Mouse (Mus musculus): ENCODE data around the gene Sh3bp5l. TPM values are rescaled to one million over a fixed set of nuclear protein-coding genes. Genes with fewer than 3 reads are reported as not detected.
"Not testable (repeated sequence)": the region's sequence is repeated elsewhere in the genome, so short reads cannot be mapped to it uniquely, and the experiment has no call there.

Sh3bp5l gene
- total RNA-seq, 1 experiment from 2014 or later = 20.5 TPM

DNA sequence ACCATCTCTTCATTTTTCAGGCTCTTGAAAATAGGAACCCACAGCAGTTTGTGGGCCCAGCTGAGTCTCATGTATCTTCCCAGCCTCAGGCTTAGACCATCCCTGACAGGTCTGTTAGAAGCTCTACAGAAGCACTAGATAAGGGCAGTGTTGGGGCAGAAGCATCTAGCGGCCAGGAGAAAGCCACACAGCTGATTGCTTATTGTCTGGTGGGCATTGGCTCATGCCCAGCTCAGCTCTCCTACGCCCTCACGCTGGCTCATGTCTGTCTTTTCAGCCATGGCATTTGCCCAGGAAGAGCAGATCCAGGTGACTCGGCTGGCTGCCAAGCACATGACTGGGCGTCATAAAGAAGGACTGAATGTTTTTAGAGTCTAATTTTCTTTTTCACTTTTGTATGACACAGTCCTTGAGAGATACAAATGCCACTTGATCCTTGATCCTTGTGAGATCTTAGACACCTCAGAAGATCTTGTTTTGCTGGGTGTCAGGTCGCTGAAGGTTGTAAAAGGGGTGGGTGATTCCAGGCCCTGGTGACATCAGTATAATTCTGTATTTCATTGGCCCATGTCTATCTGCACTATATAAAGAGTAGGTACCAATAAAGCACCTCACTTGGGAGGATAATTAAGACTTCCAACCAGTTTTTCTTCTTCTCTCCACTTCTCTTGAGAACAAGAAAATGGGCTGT is 27.5 kb downstream of the Sh3bp5l start:
- no peak for ATAC-seq (ENCODE audit: extremely low read depth, insufficient number of reproducible peaks, low FRiP score, poor library complexity, severe bottlenecking)

DNA sequence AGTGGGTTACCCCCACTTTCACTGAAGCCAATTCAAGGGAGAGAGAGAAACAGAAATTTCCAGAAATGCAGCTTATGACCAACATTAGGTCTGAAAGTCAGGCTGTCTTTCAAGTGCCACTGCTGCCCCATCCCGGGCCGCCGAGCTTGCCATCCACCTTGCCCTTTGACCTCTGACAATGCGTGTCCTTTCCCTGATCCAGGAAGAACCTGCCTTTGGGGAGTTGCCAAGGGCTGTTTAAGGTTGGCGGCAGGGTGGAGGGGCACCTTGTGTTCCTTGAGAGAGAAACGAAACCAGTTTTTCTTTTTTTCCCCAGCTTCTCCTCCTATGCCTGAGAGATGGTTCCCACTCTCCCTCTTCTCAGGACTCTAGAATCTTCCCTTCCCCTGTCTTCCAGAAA is 32.0 kb downstream of the Sh3bp5l start:
- not testable (repeated sequence) for ATAC-seq (ENCODE audit: extremely low read depth, insufficient number of reproducible peaks, low FRiP score, poor library complexity, severe bottlenecking)

DNA sequence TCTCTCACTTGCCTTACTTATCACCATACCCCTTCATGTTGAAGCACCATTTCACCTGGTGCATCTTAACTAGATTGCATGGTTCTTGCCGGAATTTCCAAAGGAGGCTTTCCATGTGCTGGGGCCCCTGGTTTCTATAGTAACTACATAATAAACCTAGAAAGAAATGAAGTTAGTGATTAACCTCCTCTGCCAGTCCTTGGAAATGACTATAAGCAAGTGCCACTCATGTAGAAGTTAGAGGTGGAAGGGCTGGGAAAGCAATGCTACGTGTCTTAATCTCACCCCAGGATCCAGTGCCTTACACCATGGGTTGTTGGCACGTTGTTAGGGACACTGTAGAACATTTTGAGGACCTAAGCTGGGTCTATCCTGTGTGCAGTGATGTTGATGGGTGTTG is 33.9 kb downstream of the Sh3bp5l start:
- no peak for ATAC-seq (ENCODE audit: extremely low read depth, insufficient number of reproducible peaks, low FRiP score, poor library complexity, severe bottlenecking)

DNA sequence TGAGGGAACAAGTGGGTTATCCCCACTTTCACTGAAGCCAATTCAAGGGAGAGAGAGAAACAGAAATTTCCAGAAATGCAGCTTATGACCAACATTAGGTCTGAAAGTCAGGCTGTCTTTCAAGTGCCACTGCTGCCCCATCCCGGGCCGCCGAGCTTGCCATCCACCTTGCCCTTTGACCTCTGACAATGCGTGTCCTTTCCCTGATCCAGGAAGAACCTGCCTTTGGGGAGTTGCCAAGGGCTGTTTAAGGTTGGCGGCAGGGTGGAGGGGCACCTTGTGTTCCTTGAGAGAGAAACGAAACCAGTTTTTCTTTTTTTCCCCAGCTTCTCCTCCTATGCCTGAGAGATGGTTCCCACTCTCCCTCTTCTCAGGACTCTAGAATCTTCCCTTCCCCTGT is 35.7 kb downstream of the Sh3bp5l start:
- not testable (repeated sequence) for ATAC-seq (ENCODE audit: extremely low read depth, insufficient number of reproducible peaks, low FRiP score, poor library complexity, severe bottlenecking)

DNA sequence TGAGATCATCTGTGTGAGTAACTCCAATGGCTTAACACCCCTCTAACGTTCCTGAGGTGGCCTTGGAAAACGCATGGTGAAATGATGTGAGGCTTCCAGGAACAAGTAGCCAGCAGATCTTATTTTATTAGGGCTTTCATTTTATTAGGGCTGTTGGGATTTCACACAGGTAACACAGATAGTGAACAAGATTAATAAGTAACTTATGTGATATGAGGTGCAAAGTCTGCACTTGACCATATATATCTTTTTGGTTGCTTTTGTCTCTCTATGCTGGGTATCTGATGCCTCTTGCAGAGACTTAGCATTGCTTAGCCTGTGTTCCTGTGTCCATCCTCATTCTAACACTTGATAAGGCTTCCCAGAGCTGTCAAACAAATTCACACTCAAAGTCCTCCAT is 46.7 kb downstream of the Sh3bp5l start:
- ATAC-seq (ENCODE audit: extremely low read depth, insufficient number of reproducible peaks, low FRiP score, poor library complexity, severe bottlenecking) = no peak

DNA sequence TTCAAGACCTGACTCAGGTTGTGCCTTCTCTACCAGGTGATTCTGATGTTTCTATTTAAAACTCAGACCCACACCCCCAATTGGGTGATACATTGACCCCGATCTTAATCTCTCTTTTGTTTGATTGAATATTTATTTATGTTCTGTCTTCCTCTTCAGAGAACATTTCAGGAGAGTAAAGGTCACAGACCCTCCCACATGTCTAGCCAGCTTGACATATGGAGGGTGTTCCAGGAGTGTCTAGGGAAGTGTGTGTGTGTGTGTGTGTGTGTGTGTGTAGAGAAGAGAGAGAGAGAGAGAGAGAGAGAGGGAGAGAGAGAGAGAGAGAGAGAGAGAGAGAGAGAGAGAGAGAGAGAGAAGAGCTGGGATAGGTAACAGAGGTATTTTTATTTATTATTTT is 47.2 kb downstream of the Sh3bp5l start:
- ATAC-seq (ENCODE audit: extremely low read depth, insufficient number of reproducible peaks, low FRiP score, poor library complexity, severe bottlenecking) = no peak

DNA sequence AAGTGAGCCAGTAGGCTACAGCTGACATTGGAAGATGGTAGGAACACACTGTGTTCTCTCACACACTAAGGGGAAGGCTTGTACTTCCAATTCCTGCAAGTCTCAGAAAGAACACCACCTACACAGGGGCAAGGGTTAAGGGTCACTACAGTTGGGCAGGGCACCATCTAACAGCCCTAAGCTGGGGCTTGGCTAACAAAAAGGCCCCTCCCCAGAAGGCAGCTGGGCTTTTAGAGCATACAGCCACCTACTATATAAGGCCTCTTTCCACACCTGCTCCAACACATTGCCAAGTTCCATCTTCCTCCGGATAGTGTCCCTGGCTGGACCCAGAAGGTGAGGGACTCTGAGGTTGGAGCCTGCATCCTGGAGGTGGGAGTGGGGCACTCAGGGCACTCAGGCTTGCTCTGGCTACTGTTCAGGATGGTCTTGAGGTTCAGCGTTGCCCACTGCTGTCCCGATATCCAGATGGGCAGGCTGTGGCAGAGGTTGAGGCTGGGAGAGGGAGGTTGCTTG is 48.3 kb downstream of the Sh3bp5l start, which contains the start of gene Lypd8:
Lypd8 (plus strand) TSS at position 281 of the 516 bp plus-strand sequence.
- no peak for ATAC-seq (ENCODE audit: extremely low read depth, insufficient number of reproducible peaks, low FRiP score, poor library complexity, severe bottlenecking)

DNA sequence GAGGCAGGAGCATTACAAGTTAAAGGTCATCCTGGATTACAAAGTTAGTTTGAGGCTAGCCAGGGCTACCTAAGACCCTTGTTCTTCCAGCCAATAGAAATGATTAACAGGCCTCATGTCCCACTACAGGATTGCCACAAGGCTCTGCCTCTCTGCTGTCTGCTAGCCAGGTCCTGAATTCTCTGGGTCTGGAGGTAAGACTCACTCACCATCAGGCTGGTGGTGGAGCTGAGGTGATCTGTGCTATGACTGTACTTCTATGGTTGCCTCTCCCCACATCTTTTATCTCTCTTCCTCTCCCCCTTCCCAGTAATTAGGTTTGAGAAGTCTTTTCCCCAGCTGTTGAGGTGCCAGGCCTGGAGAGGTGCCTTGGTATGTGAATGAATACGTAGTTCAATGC is 49.0 kb downstream of the Sh3bp5l start:
- ATAC-seq (ENCODE audit: extremely low read depth, insufficient number of reproducible peaks, low FRiP score, poor library complexity, severe bottlenecking) = no peak

DNA sequence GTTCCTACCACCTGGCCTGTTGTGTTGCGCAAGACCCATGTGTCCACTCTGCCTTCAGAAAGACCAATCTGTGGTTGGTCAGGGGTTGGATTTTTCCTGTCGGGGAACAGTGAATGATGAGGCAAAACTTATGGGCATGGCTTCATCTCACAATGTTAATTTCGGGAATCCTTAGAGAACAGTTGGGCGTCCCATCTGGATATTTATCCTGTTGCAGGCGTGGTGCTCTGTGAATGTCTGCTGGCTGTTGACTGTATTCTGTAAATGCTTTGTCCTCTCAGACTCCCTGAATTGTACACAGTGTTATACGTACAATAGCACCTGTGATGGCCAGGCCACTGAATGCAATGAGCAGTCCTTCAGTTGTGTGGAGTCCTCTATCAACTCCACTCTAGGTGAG is 51.9 kb downstream of the Sh3bp5l start:
- ATAC-seq (ENCODE audit: extremely low read depth, insufficient number of reproducible peaks, low FRiP score, poor library complexity, severe bottlenecking) = no peak

Other genes starting within 250 kb of the Sh3bp5l start
- gene Gm12248, start 237.6 kb upstream of the Sh3bp5l start, total RNA-seq (2017) = not detected in 2 replicates
- gene Cnot8, start 226.6 kb upstream of the Sh3bp5l start, total RNA-seq (2017) = 63.9 and 75.6 TPM in 2 replicates
- 10.5 and 10.9 TPM in 2 replicates for gene Gemin5, start 162.2 kb upstream of the Sh3bp5l start, total RNA-seq (2017)
- gene Mrpl22, start 159.1 kb upstream of the Sh3bp5l start, total RNA-seq (2017) = 14.1 and 25.3 TPM in 2 replicates
- 43.5 and 46.2 TPM in 2 replicates for gene Igtp, start 131.2 kb upstream of the Sh3bp5l start, total RNA-seq (2017)
- gene Irgm2, start 131.1 kb upstream of the Sh3bp5l start, total RNA-seq (2017) = 53.7 and 66.7 TPM in 2 replicates
- gene 4930438A08Rik, start 55.9 kb upstream of the Sh3bp5l start, total RNA-seq (2017) = 0.98 TPM in 1 of 2 replicates, not detected in the other
- 18.3 and 21.7 TPM in 2 replicates for gene Zfp692, start 23.7 kb upstream of the Sh3bp5l start, total RNA-seq (2017)
- gene Zfp672, start 385 bp upstream of the Sh3bp5l start, total RNA-seq (2017) = 27.3 and 36.1 TPM in 2 replicates
- gene Lypd8, start 48.3 kb downstream of the Sh3bp5l start, total RNA-seq (2017) = not detected in 2 replicates
- not detected in 2 replicates for gene 1810065E05Rik, start 90.4 kb downstream of the Sh3bp5l start, total RNA-seq (2017)
- not detected in 2 replicates for gene Gm12253, start 101.8 kb downstream of the Sh3bp5l start, total RNA-seq (2017)
- gene Lypd9, start 122.2 kb downstream of the Sh3bp5l start, total RNA-seq (2017) = not detected in 2 replicates
- not detected in 2 replicates for gene Olfr30, start 131.5 kb downstream of the Sh3bp5l start, total RNA-seq (2017)
- not detected in 2 replicates for gene Olfr332, start 161.8 kb downstream of the Sh3bp5l start, total RNA-seq (2017)
- gene Olfr331, start 171.8 kb downstream of the Sh3bp5l start, total RNA-seq (2017) = not detected in 2 replicates
- not detected in 2 replicates for gene Olfr330, start 204.1 kb downstream of the Sh3bp5l start, total RNA-seq (2017)
- not detected in 2 replicates for gene Olfr329-ps, start 215.7 kb downstream of the Sh3bp5l start, total RNA-seq (2017)
- gene Olfr328, start 224.9 kb downstream of the Sh3bp5l start, total RNA-seq (2017) = 0.12 TPM in 1 of 2 replicates, not detected in the other
- not detected in 2 replicates for gene Olfr224, start 239.8 kb downstream of the Sh3bp5l start, total RNA-seq (2017)
- gene Olfr325, start 247.0 kb downstream of the Sh3bp5l start, total RNA-seq (2017) = not detected in 2 replicates